Mouse (Mus musculus): ENCODE results near the gene Dnajb1.

The Dnajb1 gene

GRCm38 (mm10) chr8:83613695-83614094, 5.7 kb downstream of the Dnajb1 start:
- no peak for DNase-seq

DNA sequence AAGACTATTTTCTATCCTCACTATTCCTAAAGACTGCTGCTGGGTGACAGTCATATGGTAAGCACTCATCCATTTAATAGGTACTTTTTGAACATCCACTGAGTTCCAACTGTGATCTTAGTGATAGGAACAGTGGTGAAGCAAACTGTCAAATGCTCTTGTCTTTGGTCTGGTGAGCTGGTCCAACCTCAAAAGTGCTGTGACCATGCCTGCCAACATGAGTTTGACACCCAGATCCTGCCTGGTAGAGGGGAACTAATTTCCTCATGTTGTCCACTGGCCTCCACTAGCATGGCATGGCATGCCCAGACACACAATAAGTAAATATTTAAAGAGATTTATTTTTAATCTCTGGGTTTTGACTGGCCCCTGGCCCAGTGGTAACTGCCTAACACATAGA, 8.6 kb downstream of the Dnajb1 start:
- no peak for DNase-seq

DNA sequence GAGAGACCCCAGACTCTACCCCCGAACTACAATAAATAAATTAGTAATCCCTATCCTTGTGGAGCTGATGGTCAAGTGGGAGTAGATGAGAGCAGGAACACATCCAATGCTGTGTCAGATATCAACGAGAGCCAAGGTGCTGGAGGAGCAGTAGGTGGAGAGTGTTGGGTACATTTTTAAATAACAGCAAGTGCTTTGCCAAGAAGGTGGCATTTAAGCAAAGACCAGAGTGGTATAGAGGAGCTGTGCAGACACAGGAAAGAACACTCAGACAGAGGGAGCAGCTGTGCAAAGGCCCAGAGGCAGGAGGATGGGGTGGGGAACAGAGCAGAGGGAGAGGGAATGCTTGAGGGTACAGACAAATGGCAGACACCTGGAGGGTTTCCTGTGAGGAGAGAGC, 9.1 kb downstream of the Dnajb1 start:
- no peak for DNase-seq

- no peak for DNase-seq
These were observed 10.6 kb downstream of the Dnajb1 start for GRCm38 (mm10) chr8:83618566-83618965.

DNA sequence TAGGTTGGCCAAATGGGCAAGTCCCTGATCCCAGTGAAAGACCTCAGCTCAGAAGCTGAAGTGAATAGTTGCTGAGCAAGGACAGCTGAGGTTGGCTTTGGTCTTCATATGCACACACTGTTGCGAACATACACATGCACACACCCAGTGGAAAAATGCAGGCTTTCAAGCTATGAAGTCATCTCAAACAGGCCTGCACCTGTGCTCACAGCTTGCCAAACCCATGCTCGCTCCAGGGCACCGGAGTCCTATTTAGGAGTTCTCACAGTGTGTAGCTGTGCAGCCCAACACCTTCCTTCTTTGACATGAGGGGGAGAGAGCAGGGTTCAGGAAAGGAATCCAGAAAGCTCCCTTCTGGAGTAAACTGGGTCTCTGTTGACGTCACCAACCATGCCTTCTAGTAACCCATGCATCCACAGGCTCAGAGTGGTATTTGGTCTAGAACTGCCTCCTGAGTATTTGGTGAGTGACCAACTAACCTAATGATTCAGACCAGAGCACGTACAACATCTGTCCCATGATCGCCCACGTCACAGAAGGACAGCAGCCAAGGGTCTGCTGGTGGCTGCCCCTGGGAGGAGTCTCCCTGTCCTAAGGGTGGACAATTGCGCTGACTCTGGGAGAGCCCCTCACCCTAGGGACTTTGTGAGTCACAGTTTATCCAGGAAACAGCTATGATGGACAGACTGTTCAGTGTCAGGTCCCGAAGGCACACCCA, 11.7 kb downstream of the Dnajb1 start:
- DNase-seq: no peak

- no peak for DNase-seq
These were observed 13.8 kb downstream of the Dnajb1 start for GRCm38 (mm10) chr8:83621691-83622388.

- peak; percentile 73 for DNase-seq
These were observed 14.5 kb downstream of the Dnajb1 start for GRCm38 (mm10) chr8:83622389-83622989.

DNA sequence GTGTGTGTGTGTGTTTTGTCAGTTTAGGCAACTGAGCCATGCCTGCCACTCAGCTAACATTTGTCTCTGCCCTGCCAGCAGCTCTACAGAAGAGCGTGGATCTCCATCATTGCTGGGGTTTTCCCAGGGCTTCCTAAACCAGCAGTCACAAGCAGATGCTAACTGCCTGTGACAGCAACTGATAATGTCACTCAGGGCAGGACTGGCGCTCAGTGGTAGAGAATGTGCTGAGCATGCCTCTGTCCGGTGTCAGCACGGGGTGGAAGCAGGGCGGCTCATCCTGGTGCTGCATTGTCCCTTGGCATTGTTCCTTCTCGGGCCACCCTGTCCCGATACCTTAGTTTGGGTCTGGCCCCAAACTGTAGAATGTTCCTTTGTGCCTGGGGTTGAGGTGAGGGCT, 15.6 kb downstream of the Dnajb1 start:
- DNase-seq: no peak

DNA sequence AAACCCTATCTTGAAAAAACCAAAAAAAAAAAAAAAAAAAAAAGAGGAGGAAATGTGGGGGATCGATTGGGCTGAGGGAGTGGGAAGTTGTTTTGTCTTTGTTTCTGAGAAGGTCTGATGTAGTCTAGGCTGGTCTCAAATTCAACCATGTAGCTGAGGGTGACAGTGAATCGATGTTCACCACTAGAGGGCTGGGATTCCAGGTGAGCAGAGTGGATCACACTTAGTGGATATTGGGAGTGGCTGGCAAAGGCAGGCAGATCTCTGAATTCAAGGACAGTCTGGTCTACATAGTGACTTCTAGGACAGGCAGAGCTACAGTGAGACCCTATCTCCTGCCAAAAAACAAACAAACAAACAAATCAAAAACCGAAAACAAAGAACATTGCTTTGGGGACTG, 16.7 kb downstream of the Dnajb1 start:
- DNase-seq: no peak

- no peak for DNase-seq
These were observed 17.8 kb downstream of the Dnajb1 start for GRCm38 (mm10) chr8:83625676-83626299.

GRCm38 (mm10) chr8:83632083-83632707, 24.2 kb downstream of the Dnajb1 start:
- no peak for DNase-seq

DNA sequence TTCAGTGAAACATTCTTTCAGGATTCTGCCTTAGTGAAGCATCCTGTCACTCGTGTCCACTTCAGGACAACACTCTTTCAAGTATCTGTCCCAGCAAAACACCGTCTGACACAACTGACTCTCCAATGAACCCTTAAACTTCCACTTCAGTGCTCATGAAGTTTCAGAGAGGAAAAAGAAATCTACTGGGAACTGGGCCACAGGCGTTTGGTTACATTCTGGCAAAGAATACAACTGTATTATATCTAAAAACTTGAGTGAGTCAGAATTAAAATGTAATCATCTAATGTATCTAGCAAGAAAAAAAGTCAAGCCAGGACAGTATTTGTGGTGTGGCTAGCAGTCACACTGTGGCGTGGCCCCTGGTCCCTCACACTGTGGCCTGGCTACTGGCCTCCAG, 30.9 kb downstream of the Dnajb1 start:
- no peak for DNase-seq

DNA sequence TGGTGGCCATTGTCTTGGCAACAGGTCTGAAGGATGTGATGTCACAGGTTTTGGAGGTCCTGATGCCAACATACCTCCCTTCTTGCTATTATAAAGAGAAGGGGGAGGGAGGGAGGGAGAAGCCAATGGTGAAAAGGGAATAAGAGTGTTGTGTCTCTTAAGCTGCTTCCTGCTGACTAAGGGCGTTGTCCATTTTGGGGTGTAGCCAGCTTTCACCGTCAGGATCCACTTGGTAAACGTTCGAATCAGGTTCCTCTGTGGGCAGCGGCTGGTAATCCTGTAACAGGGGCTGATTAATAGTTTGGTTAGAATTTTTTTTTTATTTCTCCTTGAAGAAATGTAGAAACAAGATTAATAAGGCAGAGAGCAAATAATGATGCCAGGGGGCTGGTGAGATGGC, 31.7 kb downstream of the Dnajb1 start:
- DNase-seq: no peak

- DNase-seq: no peak
These were observed 39.5 kb downstream of the Dnajb1 start for GRCm38 (mm10) chr8:83647511-83647910.

DNA sequence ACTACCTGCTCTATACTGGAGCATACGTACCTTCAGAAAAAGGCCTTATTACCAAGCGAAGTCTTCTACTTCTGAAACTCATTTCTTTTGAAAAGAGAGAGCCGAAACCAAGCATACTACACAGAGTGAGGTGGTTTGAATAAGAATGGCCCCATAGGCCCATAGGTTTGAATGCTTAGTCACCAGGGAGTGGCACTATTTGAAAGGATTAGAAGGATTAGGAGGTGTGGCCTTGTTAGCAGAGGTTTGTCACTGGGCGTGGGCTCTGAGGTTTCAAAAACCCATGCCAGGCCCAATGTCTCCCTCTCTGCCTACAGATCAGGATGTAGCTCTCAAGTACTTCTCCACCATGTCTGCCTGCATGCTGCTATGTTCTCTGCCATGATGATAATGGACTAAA, 40.0 kb downstream of the Dnajb1 start:
- no peak for DNase-seq

DNA sequence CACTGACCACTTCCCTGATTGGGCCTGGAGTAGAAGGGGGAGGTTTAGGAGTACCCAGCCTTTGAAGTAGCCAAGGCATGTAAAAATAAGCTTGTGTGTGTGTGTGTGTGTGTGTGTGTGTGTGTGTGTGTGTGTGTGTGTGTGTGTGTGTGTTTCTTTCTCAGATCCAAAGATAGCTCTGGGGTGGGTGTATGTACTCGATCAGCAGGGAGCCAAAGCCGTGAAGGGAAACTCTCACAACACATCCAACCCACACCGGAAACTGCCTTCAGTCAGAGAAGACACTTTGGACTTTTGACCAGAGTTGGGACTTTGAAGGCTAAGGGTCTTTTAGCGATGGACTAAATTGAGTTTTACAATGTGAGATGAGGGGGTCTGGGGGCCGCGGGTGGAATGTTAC, 41.7 kb downstream of the Dnajb1 start:
- DNase-seq: no peak

GRCm38 (mm10) chr8:83652030-83652743, 44.2 kb downstream of the Dnajb1 start, which contains the start of gene Gipc1:
Gene Gipc1 (plus strand): TSS chr8:83652677.
- DNase-seq: peak; percentile 97

- no peak for DNase-seq
These were observed 45.0 kb downstream of the Dnajb1 start for GRCm38 (mm10) chr8:83652744-83653661.

DNA sequence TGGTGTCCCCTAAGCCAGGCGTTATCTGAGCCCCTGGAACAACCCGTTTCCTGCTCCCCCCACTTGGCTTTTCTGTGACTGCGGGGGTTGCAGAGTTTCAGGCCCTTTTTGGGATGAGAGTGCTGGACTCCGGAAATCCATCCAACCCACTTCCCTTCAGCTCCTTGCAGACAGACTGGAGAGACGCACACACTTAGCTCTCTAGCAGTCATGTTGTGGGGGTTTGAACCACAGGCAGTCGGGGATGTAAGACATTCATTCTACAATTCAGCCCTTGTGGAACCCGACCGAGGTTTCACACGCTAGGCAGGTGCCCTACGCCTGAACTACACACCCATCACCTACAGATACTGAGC, 45.6 kb downstream of the Dnajb1 start:
- no peak for DNase-seq

DNA sequence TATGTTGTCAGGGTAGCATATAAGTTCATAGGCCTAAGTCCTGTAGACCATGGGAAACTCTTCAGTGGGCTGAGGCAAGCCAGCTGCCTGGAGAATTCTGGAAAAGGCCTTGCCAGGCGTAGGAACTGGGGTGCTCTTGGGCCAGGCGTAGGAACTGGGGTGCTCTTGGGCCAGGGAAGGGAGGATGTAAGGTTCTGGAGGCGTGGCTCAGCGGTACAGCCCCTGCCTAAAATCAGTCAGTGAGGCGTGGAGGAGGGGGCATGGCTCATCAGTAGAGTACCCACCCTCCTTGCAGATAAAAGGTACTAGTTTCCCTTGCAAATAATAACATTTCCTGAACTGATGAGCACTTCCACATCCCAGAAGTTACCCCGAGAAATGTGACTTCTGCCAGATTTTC, 46.7 kb downstream of the Dnajb1 start:
- DNase-seq: no peak

- DNase-seq: no peak
These were observed 48.0 kb downstream of the Dnajb1 start for GRCm38 (mm10) chr8:83656043-83656442.

Data from kidney, adult 11 months (tissue).